Mouse (Mus musculus) gastrocnemius, adult 2 months (tissue): ENCODE measurements around the gene Gm4969. TPM values are rescaled to one million over a fixed set of nuclear protein-coding genes. Genes with fewer than 3 reads are reported as not detected.

Experiments
- DNase-seq: peaks from one replicate; pipeline ENCODE4 v3.0.0; 2022
- H3K27ac ChIP-seq: fragments of 200-600 bp; 2 replicates; pipeline ENCODE4 v1.8.1; 2022; ENCODE audit warnings: mild to moderate bottlenecking
- H3K4me3 ChIP-seq: fragments of 200-600 bp; 2 replicates; pipeline ENCODE4 v1.8.1; 2022; ENCODE audit warnings: mild to moderate bottlenecking, moderate library complexity
- CTCF ChIP-seq: fragments of 200-600 bp; IDR thresholded peaks from 2 replicates; pipeline ENCODE4 v1.8.1; 2022; ENCODE audit warnings: antibody characterized with exemption, mild to moderate bottlenecking, moderate library complexity
- intact Hi-C: fragments of 180-260 bp; cut with DNase I; formaldehyde crosslinking; loops from one replicate; pipeline ENCODE4 v1.15.1; 2025
- total RNA-seq, 2 experiments: library from RNA; stranded (reverse); gene quantifications; 2 replicates each; pipeline ENCODE4 v1.2.3; 2021

Gene Gm4969
- total RNA-seq, 2 experiments from 2014 or later, result not detected

DNA sequence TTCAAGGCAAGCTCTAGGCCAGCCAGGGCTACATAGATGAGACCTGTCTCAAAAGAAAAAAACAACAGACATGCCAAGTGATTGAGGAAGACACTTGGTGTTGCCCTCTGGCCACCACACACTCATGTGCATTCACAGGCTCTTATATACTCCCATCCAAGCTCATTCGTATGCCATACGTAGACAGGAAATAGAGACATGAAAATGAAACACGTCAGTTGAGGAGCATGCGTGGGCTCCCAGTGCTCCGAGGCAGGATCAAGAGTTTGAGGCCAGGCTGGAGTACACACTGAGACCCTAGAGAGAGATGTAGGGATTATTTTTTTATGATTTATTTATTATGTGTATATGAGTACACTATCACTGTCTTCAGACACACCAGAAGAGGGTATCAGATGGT is 11.2 kb upstream of the Gm4969 start:
- no peak overlapping the region for H3K4me3 ChIP-seq
- TF ChIP-seq CTCF, result no peak
- H3K27ac ChIP-seq, result no peak overlapping the region
- no peak for DNase-seq
- intact Hi-C loops, result no loop called here

DNA sequence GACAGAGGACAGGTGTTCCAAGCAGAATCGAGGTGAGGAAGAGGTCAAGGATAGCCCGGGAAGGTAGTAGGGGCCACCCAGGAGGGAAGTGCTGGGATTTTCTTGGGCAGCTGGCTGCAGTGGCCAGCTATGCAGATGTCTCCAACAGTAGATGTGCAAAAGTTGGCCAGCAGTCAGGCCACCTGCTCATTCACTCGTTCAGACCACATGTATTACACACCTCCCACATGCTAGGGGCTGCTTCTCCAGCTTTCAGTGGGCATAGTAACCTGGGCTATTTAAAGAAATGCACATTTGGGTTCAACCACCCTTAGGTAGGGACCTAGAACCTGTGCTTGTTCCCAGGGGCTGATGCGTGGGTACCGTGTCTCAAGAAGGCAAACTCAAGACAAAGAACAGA is 9.6 kb upstream of the Gm4969 start:
- Histone ChIP-seq H3K27ac (no peak overlapping the region), H3K4me3 (no peak overlapping the region)
- intact Hi-C loops, result no loop called here
- no peak for TF ChIP-seq CTCF
- DNase-seq, result no peak

DNA sequence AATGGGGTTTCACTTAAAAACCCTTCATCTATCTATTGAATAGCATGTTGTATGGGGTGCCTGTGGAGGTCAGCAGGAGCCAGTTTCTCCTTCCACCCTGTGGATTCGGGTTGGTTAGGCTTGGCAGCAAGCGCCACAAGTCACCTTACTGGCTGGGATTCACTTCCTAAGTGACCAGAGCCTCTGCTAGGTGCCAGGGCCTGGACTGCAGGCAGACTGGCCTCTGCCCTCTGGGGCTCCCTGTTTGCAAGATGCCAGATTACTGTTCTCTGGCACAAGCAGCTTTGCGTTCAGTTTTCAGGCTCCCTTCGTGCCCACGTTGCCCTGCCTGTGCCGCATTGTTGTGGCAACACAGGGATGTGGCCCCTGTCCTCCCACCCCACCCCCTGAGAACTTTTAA is 6.5 kb upstream of the Gm4969 start:
- Histone ChIP-seq H3K4me3 (no peak overlapping the region), H3K27ac (no peak overlapping the region)
- intact Hi-C loops, result no loop called here
- TF ChIP-seq CTCF, result no peak
- no peak for DNase-seq

DNA sequence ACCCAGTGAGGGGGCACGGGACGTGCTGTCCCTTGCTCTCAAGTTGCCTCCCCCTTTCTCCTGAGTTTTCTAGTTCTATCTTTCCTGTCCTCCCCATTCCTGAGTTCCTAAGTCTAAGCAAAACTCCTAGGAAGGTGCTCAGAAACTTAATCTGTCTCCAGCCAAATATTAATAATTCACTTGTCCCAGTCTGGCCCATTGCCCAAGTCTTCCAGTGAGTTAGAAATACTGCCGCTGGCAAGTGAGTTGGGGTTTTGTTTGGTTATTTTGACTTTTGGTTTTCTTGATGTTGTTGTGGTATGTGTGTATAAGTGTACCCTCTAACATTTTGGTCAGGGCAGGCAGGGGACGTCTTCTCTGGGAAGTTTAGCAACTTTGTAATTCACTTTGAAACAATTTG is 3.5 kb upstream of the Gm4969 start:
- DNase-seq, result no peak
- Histone ChIP-seq H3K27ac (no peak overlapping the region), H3K4me3 (no peak overlapping the region)
- no peak for TF ChIP-seq CTCF
- intact Hi-C loops, result no loop called here

DNA sequence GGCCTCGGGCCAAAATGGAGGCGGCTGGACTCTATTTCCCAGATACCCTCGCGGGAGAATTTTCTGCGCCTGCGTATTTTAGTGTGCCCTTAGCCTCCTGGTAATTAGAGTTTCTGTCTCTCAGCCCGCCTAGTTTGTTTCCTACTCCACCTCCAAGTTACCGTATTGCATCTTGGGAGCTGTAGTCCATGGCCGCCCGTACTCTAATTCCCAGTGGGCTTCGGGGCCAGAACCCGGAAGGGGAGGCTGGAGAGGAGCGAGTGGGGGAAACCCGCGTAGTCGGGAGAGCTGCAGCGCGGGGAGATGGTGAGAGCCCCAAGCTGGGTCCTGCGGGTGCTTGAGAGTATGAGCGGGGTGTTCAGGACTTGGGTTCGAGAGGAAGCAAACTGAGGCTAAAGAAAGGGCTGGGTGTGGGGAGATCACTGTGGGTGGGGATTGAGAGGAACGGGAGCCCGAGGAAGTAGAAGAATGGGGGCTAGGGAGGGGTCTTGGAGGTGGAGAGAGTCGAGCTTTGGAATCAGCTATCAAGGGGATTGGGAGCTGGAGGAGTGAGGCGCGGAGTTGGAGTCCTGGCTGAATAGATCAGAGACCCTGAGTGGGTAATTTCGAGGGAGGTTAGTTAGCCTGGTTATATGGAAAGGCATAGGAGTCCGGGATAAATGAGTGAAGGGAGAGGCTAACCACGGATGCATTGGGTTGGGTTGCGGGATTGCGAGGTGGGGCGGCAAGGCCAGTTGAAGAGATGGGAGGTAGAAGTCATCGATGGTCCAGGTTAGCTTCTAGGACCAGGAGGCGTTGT is 1.7 kb upstream of the Gm4969 start, which contains the start of gene Fbxo46:
Gene Fbxo46 (plus strand): TSS at position 229 of the 799 bp plus-strand sequence.
- H3K27ac ChIP-seq, result peak within 1 kb of the TSS; percentile 90
- TF ChIP-seq CTCF, result no peak
- peak; percentile 93 for DNase-seq
- peak within 1 kb of the TSS; percentile 92 for H3K4me3 ChIP-seq
- intact Hi-C loops, result no loop called here

DNA sequence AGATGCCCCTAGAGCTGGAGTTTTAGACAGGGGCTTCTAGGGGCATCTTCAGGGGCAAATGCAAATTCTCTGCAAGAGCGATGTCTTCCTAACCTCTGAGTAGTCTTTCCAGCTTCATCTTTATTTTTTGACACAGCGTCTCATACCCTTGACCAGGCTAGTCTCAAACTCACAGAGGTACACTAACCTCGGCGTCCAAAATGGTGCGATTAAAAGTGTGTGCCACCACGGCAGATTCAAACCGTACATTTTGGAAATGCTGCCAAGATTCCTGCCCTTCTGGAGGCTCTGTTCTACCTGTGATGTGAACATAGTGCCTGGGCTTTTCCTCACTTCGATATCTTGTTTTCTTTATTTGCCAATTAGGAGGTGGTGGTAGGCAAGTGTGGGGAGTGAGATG is 915 bp upstream of the Gm4969 start:
- no peak for DNase-seq
- intact Hi-C loops, result no loop called here
- TF ChIP-seq CTCF, result no peak
- Histone ChIP-seq H3K27ac (peak overlapping the region; percentile 56), H3K4me3 (peak overlapping the region; percentile 31)

DNA sequence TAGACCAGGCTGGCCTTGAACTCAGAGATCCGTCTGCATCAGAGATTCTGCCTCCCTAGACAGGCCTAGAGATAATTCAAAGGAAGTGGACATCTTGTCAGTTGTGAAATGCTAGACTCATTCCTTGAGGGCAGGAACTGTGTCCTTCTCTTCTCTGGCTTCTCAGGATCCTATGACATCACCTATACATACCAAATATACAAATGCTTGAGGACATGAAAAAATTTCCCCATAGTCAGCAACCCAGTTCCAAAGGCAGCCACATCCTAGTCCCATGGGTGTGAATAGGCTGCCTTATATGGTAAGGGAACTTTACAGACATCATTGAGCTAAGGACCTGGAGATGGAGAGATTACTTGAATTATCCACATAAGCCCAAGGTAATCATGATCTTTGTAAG is 8.6 kb downstream of the Gm4969 start:
- Histone ChIP-seq H3K4me3 (no peak overlapping the region), H3K27ac (no peak overlapping the region)
- intact Hi-C loops, result loop anchor here (5.0 kb wide), 1 partner anchor 42 kb away; no protein-coding TSS in a partner anchor
- TF ChIP-seq CTCF, result no peak
- DNase-seq, result no peak

DNA sequence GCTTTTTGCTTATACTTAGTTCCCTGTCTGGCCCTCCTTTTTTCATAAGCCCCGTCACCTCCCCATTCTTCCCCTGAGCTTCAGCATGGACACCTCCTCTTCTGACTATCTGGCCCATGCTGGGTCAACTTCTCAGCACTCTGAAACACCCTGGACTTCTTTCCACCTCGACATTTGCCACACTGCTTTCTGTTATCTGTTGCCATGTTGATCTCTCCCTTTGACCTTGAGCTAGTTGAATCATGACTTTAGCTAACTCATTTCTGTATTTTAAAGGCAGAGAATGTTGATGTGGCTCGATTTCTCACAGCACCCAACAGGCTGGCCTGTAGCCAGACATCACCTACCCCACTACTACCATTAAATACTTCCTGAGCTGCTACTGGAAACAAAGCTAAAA is 10.7 kb downstream of the Gm4969 start:
- intact Hi-C loops, result loop anchor here (5.0 kb wide), 1 partner anchor 40 kb away; no protein-coding TSS in a partner anchor
- Histone ChIP-seq H3K27ac (no peak overlapping the region), H3K4me3 (no peak overlapping the region)
- DNase-seq, result no peak
- no peak for TF ChIP-seq CTCF

DNA sequence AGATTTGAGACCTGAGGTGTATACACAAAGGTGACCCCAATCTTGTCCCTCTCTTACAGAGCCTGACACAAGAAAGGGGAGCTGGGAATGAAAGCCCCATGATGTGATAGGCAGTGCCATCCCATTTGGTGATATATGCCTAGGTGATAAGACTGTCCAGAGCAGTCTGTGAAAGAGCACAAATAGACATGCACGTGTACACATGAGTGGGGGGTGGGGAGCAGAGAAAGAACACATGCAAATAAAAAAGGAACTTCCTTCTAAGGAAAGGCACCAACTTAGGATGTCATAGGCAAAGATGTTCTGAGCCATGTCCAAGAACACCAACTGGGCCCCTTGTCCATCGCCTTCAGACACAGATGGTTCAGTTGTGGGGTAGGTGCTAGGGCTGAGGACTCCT is 13.7 kb downstream of the Gm4969 start:
- Histone ChIP-seq H3K27ac (no peak overlapping the region), H3K4me3 (no peak overlapping the region)
- intact Hi-C loops, result no loop called here
- no peak for DNase-seq
- TF ChIP-seq CTCF, result no peak

DNA sequence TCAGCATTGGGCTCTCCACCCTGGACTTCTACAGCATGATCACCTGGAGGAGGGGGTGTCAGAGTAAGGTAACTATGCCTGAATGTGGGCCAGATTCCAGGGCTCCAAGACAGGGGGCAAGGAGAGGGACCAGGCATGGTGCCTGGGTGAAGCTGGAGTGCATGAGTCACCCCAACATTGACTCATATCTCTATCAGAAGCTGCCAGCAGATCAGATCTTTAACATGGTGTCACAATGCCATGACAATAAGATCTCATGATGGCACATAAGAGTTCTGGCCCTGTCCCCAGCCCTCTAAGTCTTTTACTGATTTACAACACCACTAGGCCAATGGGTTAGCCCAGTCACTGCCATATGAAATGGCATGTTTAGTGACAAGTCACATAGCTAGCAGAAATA is 14.4 kb downstream of the Gm4969 start:
- Histone ChIP-seq H3K4me3 (no peak overlapping the region), H3K27ac (no peak overlapping the region)
- no peak for DNase-seq
- no peak for TF ChIP-seq CTCF
- intact Hi-C loops, result no loop called here

DNA sequence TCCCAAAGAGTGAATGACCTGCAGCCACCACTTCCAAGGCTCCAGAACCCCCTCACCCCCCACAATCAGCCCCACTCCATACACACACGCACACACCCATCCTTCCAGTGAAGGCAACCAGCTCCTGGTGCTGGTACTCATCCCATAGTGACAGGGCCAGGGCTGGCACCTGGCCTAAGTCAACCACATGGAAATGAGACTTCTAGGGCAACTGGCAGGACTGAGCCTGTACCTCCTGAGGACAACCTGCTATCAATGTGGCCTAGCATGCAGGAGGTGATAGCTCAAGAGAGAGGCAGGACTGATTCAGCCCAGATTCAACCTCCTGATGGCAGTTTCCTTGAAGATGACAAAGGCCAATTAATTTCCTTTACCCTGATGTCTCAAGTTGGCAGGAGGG is 17.9 kb downstream of the Gm4969 start:
- DNase-seq, result no peak
- no peak overlapping the region for H3K27ac ChIP-seq
- no peak overlapping the region for H3K4me3 ChIP-seq
- intact Hi-C loops, result no loop called here
- no peak for TF ChIP-seq CTCF

DNA sequence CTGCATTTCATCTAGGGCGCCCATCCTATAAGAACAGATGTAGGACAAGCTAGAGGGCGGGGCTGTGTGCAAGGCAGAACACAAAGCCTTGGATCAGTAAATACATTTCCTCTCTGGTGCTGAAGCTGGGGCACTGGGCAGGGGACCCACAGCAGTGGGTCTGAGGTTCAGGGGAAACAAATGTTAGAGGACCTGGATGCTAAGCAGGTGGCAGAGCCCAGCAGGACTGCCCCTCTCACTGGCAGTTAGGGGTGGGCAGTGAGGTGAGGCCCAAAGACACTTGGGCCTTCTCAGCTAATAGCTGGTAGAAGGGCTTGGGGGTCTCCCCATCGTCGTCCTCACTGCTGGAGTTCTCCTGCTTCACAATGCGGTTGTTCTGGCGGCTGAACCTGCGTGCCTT is 19.4 kb downstream of the Gm4969 start:
- no peak overlapping the region for H3K27ac ChIP-seq
- DNase-seq, result peak; percentile 6
- intact Hi-C loops, result no loop called here
- no peak for TF ChIP-seq CTCF
- no peak overlapping the region for H3K4me3 ChIP-seq

DNA sequence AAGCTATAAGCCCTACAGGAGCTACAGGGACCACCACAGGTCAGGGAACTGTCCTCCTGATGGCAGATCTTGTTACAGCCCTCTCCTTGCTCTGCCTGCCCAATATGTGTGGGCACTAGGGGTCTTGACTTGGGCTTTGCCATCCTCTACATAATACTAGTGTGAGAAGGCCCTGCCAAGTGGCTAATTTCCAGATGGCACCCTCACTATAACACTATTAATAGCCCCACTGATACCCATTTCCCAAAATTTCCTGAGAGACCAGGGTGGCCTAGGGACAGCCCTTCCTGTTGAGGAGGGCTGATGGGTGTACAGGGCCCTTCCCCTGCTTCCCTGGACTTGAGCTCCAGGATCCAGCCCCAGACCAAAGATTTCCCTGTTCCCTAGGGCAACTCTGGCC is 20.3 kb downstream of the Gm4969 start:
- TF ChIP-seq CTCF, result no peak
- DNase-seq, result peak; percentile 43
- no peak overlapping the region for H3K27ac ChIP-seq
- no peak overlapping the region for H3K4me3 ChIP-seq
- intact Hi-C loops, result no loop called here

DNA sequence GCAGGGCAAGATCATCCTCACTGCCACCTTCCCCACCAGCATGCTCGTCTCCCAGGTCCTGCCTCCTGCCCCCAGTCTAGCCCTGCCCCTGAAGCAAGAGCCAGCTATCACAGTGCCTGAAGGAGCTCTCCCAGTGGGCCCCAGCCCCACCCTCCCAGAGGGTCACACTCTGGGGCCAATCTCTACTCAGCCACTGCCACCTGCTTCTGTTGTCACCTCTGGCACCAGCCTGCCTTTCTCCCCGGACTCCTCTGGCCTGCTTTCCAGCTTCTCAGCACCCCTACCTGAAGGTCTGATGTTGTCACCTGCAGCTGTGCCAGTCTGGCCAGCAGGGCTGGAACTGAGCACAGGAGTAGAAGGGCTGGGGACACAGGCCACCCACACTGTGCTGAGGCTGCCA is 21.0 kb downstream of the Gm4969 start:
- no peak overlapping the region for H3K4me3 ChIP-seq
- TF ChIP-seq CTCF, result no peak
- no peak overlapping the region for H3K27ac ChIP-seq
- DNase-seq, result no peak
- intact Hi-C loops, result no loop called here
